ENCODE assay signal across 26 mouse cellular contexts in genomic region chr16:75344201-75344927, GRCm38 (mm10).
DNase-seq lines count a peak whose midpoint lies in the region; ATAC-seq lines count a peak whose summit lies in the region.
"Had no signal": no experiment of that assay in that cellular context is flagged by ENCODE, and none has a peak within 500 bp of the region (broad histone marks: within the 10 kb centered on the region; RNA-seq: fewer than 3 reads in every experiment).

No protein-coding gene starts in this region.

- no peak overlapping the region for H3K9ac ChIP-seq in forebrain, embryonic 12.5 days
- no peak overlapping the region for H3K9ac ChIP-seq in forebrain, embryonic 16.5 days (replicated peaks; ENCODE audit: low read depth, low read length)
- H3K9ac ChIP-seq in midbrain, embryonic 13.5 days (replicated peaks): no peak overlapping the region
- H3K9ac ChIP-seq in midbrain, embryonic 15.5 days: no peak overlapping the region
- no peak overlapping the region for H3K9ac ChIP-seq in liver, embryonic 11.5 days (ENCODE audit: low read depth, low read length)
- H3K9ac ChIP-seq: embryonic facial prominence, embryonic 13.5 days; forebrain, embryonic 15.5 days; heart, embryonic 13.5 days; limb, embryonic 13.5 days; lung, embryonic 14.5 days had no signal

- no peaks in the 10 kb centered on the region for H3K36me3 ChIP-seq in forebrain, embryonic 12.5 days (replicated peaks)
- no peaks in the 10 kb centered on the region for H3K36me3 ChIP-seq in forebrain, embryonic 16.5 days (ENCODE audit: control insufficient read depth, insufficient read depth)
- no peaks in the 10 kb centered on the region for H3K36me3 ChIP-seq in midbrain, embryonic 13.5 days
- no peaks in the 10 kb centered on the region for H3K36me3 ChIP-seq in midbrain, embryonic 15.5 days (replicated peaks)
- H3K36me3 ChIP-seq in liver, embryonic 11.5 days (ENCODE audit: control insufficient read depth, insufficient read depth, low read length): no peaks in the 10 kb centered on the region
- H3K36me3 ChIP-seq: embryonic facial prominence, embryonic 13.5 days; forebrain, embryonic 15.5 days; heart, embryonic 13.5 days; limb, embryonic 13.5 days had no signal

- no peaks in the 10 kb centered on the region for H3K4me1 ChIP-seq in forebrain, embryonic 12.5 days
- H3K4me1 ChIP-seq in forebrain, embryonic 16.5 days (replicated peaks; ENCODE audit: control insufficient read depth, insufficient read depth, low read length): no peaks in the 10 kb centered on the region
- H3K4me1 ChIP-seq in midbrain, embryonic 13.5 days (replicated peaks): no peaks in the 10 kb centered on the region
- no peaks in the 10 kb centered on the region for H3K4me1 ChIP-seq in midbrain, embryonic 15.5 days
- no peaks in the 10 kb centered on the region; the same call in 1 of the 2 replicates for H3K4me1 ChIP-seq in liver, embryonic 11.5 days (replicated peaks; ENCODE audit: control insufficient read depth, insufficient read depth, low read length)
- H3K4me1 ChIP-seq: forebrain, embryonic 15.5 days; limb, embryonic 13.5 days had no signal

- no peaks in the 10 kb centered on the region for H3K9me3 ChIP-seq in forebrain, embryonic 12.5 days
- H3K9me3 ChIP-seq in forebrain, embryonic 16.5 days (ENCODE audit: control insufficient read depth, low read length): no peaks in the 10 kb centered on the region
- H3K9me3 ChIP-seq in midbrain, embryonic 13.5 days: no peaks in the 10 kb centered on the region
- no peaks in the 10 kb centered on the region for H3K9me3 ChIP-seq in midbrain, embryonic 15.5 days
- no peaks in the 10 kb centered on the region for H3K9me3 ChIP-seq in liver, embryonic 11.5 days (ENCODE audit: control insufficient read depth, low read length)
- H3K9me3 ChIP-seq: embryonic facial prominence, embryonic 13.5 days; forebrain, embryonic 15.5 days; heart, embryonic 13.5 days; limb, embryonic 13.5 days had no signal

- no peak overlapping the region for H3K27ac ChIP-seq in forebrain, embryonic 12.5 days
- H3K27ac ChIP-seq in forebrain, embryonic 16.5 days (ENCODE audit: low read length): no peak overlapping the region
- H3K27ac ChIP-seq in midbrain, embryonic 13.5 days: no peak overlapping the region
- H3K27ac ChIP-seq in midbrain, embryonic 15.5 days: no peak overlapping the region
- H3K27ac ChIP-seq in liver, embryonic 11.5 days (ENCODE audit: low read depth, low read length): peak overlapping the region; percentile 38; the same call in 1 of the 2 replicates
- H3K27ac ChIP-seq: embryonic facial prominence, embryonic 13.5 days; forebrain, embryonic 15.5 days; heart, adult 2 months; heart, embryonic 13.5 days; hindbrain, postnatal 0 days; limb, embryonic 13.5 days had no signal

- no peak for DNase-seq in liver, embryonic 11.5 days (ENCODE audit: low spot score)
- no peak for DNase-seq in urinary bladder, postnatal 25 days (ENCODE audit: low spot score)
- no peak for DNase-seq in lung, postnatal 25 days (ENCODE audit: low spot score)
- DNase-seq: adrenal gland, adult 2 months; cerebellum, adult 11-12 months; cerebellum, postnatal 10 days; gastrocnemius, postnatal 36 days; heart, adult 2 months; heart, postnatal 14 days; kidney, adult 9 months; kidney, postnatal 25 days; lung, embryonic 14.5 days; lung, postnatal 36 days; right cerebral cortex, postnatal 14 days; spleen, adult 18-20 months; thymus, postnatal 14 days had no signal

- H3K4me2 ChIP-seq in forebrain, embryonic 12.5 days: no peak overlapping the region
- H3K4me2 ChIP-seq in forebrain, embryonic 16.5 days (ENCODE audit: low read length): no peak overlapping the region
- no peak overlapping the region for H3K4me2 ChIP-seq in midbrain, embryonic 13.5 days (replicated peaks)
- H3K4me2 ChIP-seq in midbrain, embryonic 15.5 days: no peak overlapping the region
- H3K4me2 ChIP-seq in liver, embryonic 11.5 days: 0 out of 2 replicates have a peak overlapping the region, but pooled peaks have one; percentile 6
- H3K4me2 ChIP-seq: forebrain, embryonic 15.5 days had no signal

- no peak overlapping the region for H3K4me3 ChIP-seq in forebrain, embryonic 12.5 days (replicated peaks)
- H3K4me3 ChIP-seq in forebrain, embryonic 16.5 days (replicated peaks; ENCODE audit: low read length): no peak overlapping the region
- no peak overlapping the region for H3K4me3 ChIP-seq in midbrain, embryonic 13.5 days (replicated peaks)
- H3K4me3 ChIP-seq in midbrain, embryonic 15.5 days: no peak overlapping the region
- H3K4me3 ChIP-seq in liver, embryonic 11.5 days (ENCODE audit: low read depth, low read length): no peak overlapping the region
- H3K4me3 ChIP-seq: forebrain, embryonic 15.5 days; heart, adult 2 months; heart, embryonic 13.5 days; limb, embryonic 13.5 days had no signal

- 0 out of 2 replicates have a peak, but pooled peaks have one; percentile 6 for ATAC-seq in forebrain, embryonic 12.5 days (ENCODE audit: low FRiP score)
- ATAC-seq in forebrain, embryonic 16.5 days: no peak
- 0 out of 2 replicates have a peak, but pooled peaks have one; percentile 48 for ATAC-seq in midbrain, embryonic 13.5 days
- no peak for ATAC-seq in midbrain, embryonic 15.5 days (replicated peaks)
- peak; percentile 47 for ATAC-seq in liver, embryonic 11.5 days (replicated peaks; ENCODE audit: low FRiP score)
- peak; percentile 23 for ATAC-seq in megakaryocyte progenitor cell, adult 5-6 weeks (replicated peaks; ENCODE audit: poor library complexity)
- ATAC-seq: forebrain, embryonic 15.5 days; hindbrain, postnatal 0 days had no signal

- H3K27me3 ChIP-seq in forebrain, embryonic 12.5 days: no peaks in the 10 kb centered on the region
- no peaks in the 10 kb centered on the region for H3K27me3 ChIP-seq in forebrain, embryonic 16.5 days (replicated peaks; ENCODE audit: control insufficient read depth, insufficient read depth, low read length)
- H3K27me3 ChIP-seq in midbrain, embryonic 13.5 days: no peaks in the 10 kb centered on the region
- no peaks in the 10 kb centered on the region for H3K27me3 ChIP-seq in midbrain, embryonic 15.5 days (replicated peaks)
- no peaks in the 10 kb centered on the region for H3K27me3 ChIP-seq in liver, embryonic 11.5 days (replicated peaks; ENCODE audit: control insufficient read depth, insufficient read depth, low read length)
- H3K27me3 ChIP-seq: embryonic facial prominence, embryonic 13.5 days; forebrain, embryonic 15.5 days; heart, embryonic 13.5 days; limb, embryonic 13.5 days had no signal

- WGBS in forebrain, embryonic 12.5 days: 88% methylated on average over 8 of the region's 8 CpGs
- WGBS in forebrain, embryonic 16.5 days: 92% methylated on average over 8 of the region's 8 CpGs
- 77% methylated on average over 8 of the region's 8 CpGs for WGBS in midbrain, embryonic 13.5 days
- WGBS in midbrain, embryonic 15.5 days: 76% methylated on average over 8 of the region's 8 CpGs
- 58% methylated on average over 8 of the region's 8 CpGs for WGBS in liver, embryonic 11.5 days

Comparison
In these comparisons a context has a peak if more than half of its experiments do, and no peak if none do; other contexts are left out.
1. ATAC-seq: peak in forebrain, embryonic 12.5 days (single experiment), midbrain, embryonic 13.5 days (single experiment), liver, embryonic 11.5 days (single experiment) and megakaryocyte progenitor cell, adult 5-6 weeks (single experiment); none in forebrain, embryonic 16.5 days (single experiment) and midbrain, embryonic 15.5 days (single experiment).